Mouse (Mus musculus): ENCODE measurements at regions not wholly inside any gene's neighbourhood (a gene's known extent, or its start where the extent isn't known, plus 50 kb on each side); places are given as distances from the start of the nearest gene placed in this dataset.

GRCm38 (mm10) chr10:66899724-66900123, 196.2 kb upstream of the Jmjd1c start:
- TF ChIP-seq CTCF (IDR thresholded peaks at IDR 0.05; ENCODE audit: low read depth, low read length) (no peak), GATA1 (IDR thresholded peaks at IDR 0.05; ENCODE audit: borderline replicate concordance, low read length) (no peak), TAL1 (conservative IDR thresholded peaks at IDR 0.05; ENCODE audit: low read depth, low read length) (no peak), POLR2AphosphoS5 (IDR thresholded peaks at IDR 0.05; ENCODE audit: insufficient replicate concordance, low read depth, low read length) (no peak), GATA2 (IDR thresholded peaks at IDR 0.05; ENCODE audit: borderline replicate concordance, low read depth, low read length) (no peak)
